Mouse (Mus musculus) limb, embryonic 11.5 days (tissue): Measurements from ENCODE around the gene Cd38. TPM values are rescaled to one million over a fixed set of nuclear protein-coding genes. Genes with fewer than 3 reads are reported as not detected.

ENCODE experiments used
- ATAC-seq: fragments of 200-750 bp; cut with Nextera tagmentation; 2 replicates; pipeline ENCODE4 v1.8.0; 2017; ENCODE audit warnings: low read depth; ENCODE audit not compliant: insufficient number of reproducible peaks, low FRiP score, low TSS enrichment
- DNase-seq: peaks from one replicate; pipeline ENCODE4 v3.0.0-alpha.2; 2015; ENCODE audit warnings: low spot score
- H3K27ac ChIP-seq: fragments of 300-500 bp; sonication (generic); replicated peaks from 2 replicates; pipeline ENCODE4 v1.5.1; 2014; ENCODE audit warnings: low read depth, mild to moderate bottlenecking, low read length
- H3K27me3 ChIP-seq: fragments of 300-500 bp; sonication (generic); 2 replicates; pipeline ENCODE4 v1.6.1; 2014; ENCODE audit warnings: mild to moderate bottlenecking, low read length, mixed read lengths; ENCODE audit not compliant: control insufficient read depth, insufficient read depth
- H3K36me3 ChIP-seq: fragments of 300-500 bp; sonication (generic); 2 replicates; pipeline ENCODE4 v1.6.1; 2014; ENCODE audit warnings: mild to moderate bottlenecking, low read length, moderate library complexity, mixed read lengths; ENCODE audit not compliant: control insufficient read depth, insufficient read depth
- H3K4me1 ChIP-seq: fragments of 300-500 bp; sonication (generic); 2 replicates; pipeline ENCODE4 v1.6.1; 2014; ENCODE audit warnings: low read length, mixed read lengths; ENCODE audit not compliant: control insufficient read depth, insufficient read depth
- H3K4me2 ChIP-seq: fragments of 300-500 bp; sonication (generic); 2 replicates; pipeline ENCODE4 v1.6.1; 2014; ENCODE audit warnings: low read depth, mild to moderate bottlenecking, moderate library complexity; ENCODE audit not compliant: severe bottlenecking
- H3K4me3 ChIP-seq: fragments of 300-500 bp; sonication (generic); 2 replicates; pipeline ENCODE4 v1.5.1; 2014; ENCODE audit warnings: low read depth, low read length
- H3K9ac ChIP-seq: fragments of 300-500 bp; sonication (generic); 2 replicates; pipeline ENCODE4 v1.6.1; 2014; ENCODE audit warnings: mild to moderate bottlenecking, low read length
- H3K9me3 ChIP-seq: fragments of 300-500 bp; sonication (generic); 2 replicates; pipeline ENCODE4 v1.6.1; 2016; ENCODE audit warnings: low read length; ENCODE audit not compliant: control insufficient read depth
- WGBS: fragments of 180-500 bp; shearing (Covaris S2); extraction: QIAGEN DNeasy Blood & Tissue Kit; methylation state at CpG from one replicate; pipeline ENCODE4 v1.1.7; 2014; 5-methylcytosine and 5-hydroxymethylcytosine counted together
- polyA plus RNA-seq: library from polyadenylated mRNA; unstranded; fragments of >200 nt; fragmentation: Nextera tagmentation; extraction: Ambion mirVana; gene quantifications from 2 replicates; pipeline ENCODE4 v1.2.1, GENCODE M21; 2014

Gene Cd38
- polyA plus RNA-seq, 1 experiment from 2014 or later = 13.8 TPM

DNA sequence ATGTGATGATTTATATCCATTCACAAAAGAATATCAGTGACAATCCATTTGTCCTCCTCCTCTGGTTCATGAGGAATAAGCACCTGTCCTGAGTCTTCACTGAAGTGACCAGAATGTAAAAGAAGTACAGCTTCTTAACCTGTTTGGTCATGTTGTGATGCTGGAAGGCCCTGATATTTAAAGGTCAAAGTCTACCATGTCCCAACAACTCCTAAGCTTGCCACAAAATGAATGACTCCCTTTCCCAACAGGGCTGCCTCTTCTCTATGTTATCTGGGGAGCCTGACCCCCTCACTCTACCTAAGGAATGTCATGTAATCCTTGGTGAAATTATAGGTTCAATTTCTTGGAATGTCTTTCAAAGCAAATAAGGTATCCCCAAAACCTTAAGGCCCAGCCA is 59.4 kb downstream of the Cd38 start:
- no peak for DNase-seq
- no peaks in the 10 kb centered on the region for H3K9me3 ChIP-seq
- H3K4me1 ChIP-seq = no peaks in the 10 kb centered on the region
- H3K36me3 ChIP-seq = no peaks in the 10 kb centered on the region
- H3K4me2 ChIP-seq = no peak overlapping the region
- no peak overlapping the region for H3K27ac ChIP-seq
- no peaks in the 10 kb centered on the region for H3K27me3 ChIP-seq
- H3K9ac ChIP-seq = no peak overlapping the region
- ATAC-seq = no peak
- H3K4me3 ChIP-seq = no peak overlapping the region

- H3K9ac ChIP-seq = no peak overlapping the region
- no peaks in the 10 kb centered on the region for H3K4me1 ChIP-seq
- no peaks in the 10 kb centered on the region for H3K27me3 ChIP-seq
- DNase-seq (no peak), ATAC-seq (no peak)
- no peak overlapping the region for H3K27ac ChIP-seq
- H3K9me3 ChIP-seq = no peaks in the 10 kb centered on the region
- H3K36me3 ChIP-seq = no peaks in the 10 kb centered on the region
- H3K4me3 ChIP-seq = no peak overlapping the region
- 52% methylated on average over 2 of the region's 2 CpGs for WGBS
- H3K4me2 ChIP-seq = no peak overlapping the region
These were observed 64.9 kb downstream of the Cd38 start for GRCm38 (mm10) chr5:43933269-43933668.

DNA sequence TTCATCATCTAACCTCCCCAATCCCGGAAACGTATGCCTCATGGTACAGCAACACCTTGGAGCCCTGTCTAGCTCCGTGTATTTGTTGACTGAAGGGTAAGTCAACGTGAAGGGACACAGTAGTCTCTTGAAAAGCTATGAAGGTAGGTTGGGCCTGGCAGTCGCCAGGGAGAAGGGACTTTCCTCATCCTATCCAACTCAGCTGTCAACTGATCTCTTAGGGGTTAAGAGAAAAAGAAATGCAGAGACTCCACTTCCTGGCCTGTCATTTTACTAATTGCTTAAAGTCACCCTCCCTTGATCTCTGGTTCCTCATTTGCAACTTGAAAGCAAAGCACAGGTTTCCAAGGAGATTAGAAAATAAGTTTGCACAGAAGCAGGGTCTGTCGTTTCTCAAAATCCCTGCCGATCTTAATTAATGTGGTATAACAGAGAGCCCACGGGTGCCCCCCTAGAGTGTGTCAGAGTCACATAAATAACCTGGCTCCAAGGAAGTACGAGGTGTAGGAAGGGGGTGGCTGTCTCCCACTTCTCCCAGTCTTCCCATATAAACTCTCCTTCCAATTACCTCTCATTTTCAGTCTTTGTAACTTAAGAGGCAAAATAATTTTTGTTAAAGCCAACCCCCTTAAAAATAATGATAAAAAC is 79.1 kb downstream of the Cd38 start:
- H3K27me3 ChIP-seq = no peaks in the 10 kb centered on the region
- 0 out of 2 replicates have a peak, but pooled peaks cover 5% of the 10 kb centered on the region for H3K4me1 ChIP-seq
- H3K27ac ChIP-seq = no peak overlapping the region
- 0 out of 2 replicates have a peak overlapping the region, but pooled peaks have one; percentile 41 for H3K4me2 ChIP-seq
- H3K9me3 ChIP-seq = no peaks in the 10 kb centered on the region
- peak; percentile 26 for DNase-seq
- no peak overlapping the region for H3K4me3 ChIP-seq
- H3K9ac ChIP-seq = no peak overlapping the region
- ATAC-seq = no peak
- 18% methylated on average over 9 of the region's 9 CpGs for WGBS
- H3K36me3 ChIP-seq = no peaks in the 10 kb centered on the region

DNA sequence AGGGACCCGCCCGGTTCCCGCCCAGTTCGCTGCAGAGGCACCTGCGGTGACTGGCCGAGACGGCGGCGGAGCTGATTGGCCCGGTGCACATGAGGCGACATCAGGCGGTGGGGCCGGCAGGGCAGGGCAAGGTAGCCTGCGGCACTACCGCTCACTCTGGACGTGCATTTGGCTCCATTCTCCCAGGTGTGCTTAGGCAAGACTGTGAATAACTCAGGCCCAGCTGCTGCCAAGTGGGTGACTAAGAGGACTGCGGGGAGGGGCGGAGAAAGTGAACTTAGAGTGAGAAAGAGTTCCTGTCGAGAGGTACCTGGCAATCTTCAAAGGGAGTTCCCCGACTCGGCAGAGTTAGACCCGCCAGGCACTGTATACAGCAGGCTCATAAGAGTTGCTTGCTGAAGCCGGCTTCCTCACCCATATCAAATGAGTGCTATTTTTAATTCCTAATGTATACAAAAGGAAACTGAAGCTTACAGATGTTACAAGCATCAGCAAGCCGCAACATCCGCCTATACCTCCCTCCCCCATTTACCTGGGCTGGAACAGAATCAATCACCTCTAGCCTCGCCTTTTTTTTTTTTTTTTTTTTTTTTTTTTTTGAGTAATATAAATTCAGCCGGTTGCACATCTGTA is 79.9 kb downstream of the Cd38 start:
- DNase-seq (peak; percentile 83), ATAC-seq (peak; percentile 92)
- WGBS = 2% methylated on average over 27 of the region's 27 CpGs
- H3K9me3 ChIP-seq = no peaks in the 10 kb centered on the region
- no peak overlapping the region for H3K9ac ChIP-seq
- 0 out of 2 replicates have a peak, but pooled peaks cover 5% of the 10 kb centered on the region for H3K4me1 ChIP-seq
- no peak overlapping the region for H3K27ac ChIP-seq
- H3K36me3 ChIP-seq = no peaks in the 10 kb centered on the region
- peak overlapping the region; percentile 41 for H3K4me2 ChIP-seq
- H3K4me3 ChIP-seq = peak overlapping the region; percentile 5; the same call in 1 of the 2 replicates
- H3K27me3 ChIP-seq = no peaks in the 10 kb centered on the region

DNA sequence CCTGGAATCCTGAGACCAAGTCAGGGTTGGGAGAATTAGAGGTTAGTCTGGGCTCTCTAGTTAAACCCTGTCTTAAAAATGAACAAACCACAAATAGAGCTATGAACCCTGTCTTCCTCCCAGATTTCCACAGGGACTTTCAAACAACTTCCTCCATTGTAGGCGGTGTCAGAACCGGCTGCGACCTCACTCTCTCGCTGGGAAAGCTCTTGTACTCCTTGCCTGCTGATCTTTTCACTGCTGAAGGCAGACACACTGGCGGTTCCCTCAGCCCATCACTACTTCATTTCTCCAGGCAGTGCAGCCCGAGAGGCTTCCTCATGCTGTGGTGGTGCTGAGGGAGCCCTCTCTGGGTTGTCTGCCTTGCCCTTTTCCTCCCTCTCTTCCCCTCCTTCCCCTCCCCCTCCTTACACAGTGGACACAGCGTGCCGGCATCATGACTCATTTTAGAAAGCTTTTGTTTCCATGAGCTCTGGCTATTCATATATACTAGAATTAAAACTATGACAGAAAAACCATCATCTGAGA is 80.5 kb downstream of the Cd38 start:
- Histone ChIP-seq H3K4me1 (0 out of 2 replicates have a peak, but pooled peaks cover 5% of the 10 kb centered on the region), H3K9ac (no peak overlapping the region), H3K27me3 (no peaks in the 10 kb centered on the region), H3K4me2 (peak overlapping the region; percentile 15; the same call in 1 of the 2 replicates), H3K36me3 (no peaks in the 10 kb centered on the region), H3K9me3 (no peaks in the 10 kb centered on the region), H3K27ac (no peak overlapping the region), H3K4me3 (no peak overlapping the region)
- DNase-seq (peak; percentile 46), ATAC-seq (0 out of 2 replicates have a peak, but pooled peaks have one; percentile 23)
- 6% methylated on average over 8 of the region's 8 CpGs for WGBS

DNA sequence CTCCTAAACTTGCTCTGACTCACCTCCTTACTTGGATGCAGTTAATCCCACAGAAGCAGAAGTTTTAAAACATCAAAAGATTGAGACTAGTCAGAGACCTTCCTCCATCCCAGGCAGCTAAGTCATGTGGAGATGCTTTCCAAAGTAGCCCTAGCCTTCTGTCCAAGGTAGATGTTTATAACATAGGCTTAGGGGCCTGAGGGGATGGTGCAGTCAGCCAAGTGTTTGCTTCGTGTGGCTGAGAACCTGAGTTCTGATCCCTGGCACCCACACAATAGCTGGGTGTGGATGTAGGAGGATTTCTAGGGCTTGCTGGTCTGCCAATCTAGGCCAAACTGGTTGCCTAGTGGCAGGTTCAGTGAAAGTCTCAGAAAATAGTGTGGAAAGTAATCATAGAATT is 84.9 kb downstream of the Cd38 start:
- H3K27me3 ChIP-seq = no peaks in the 10 kb centered on the region
- ATAC-seq (no peak), DNase-seq (no peak)
- no peaks in the 10 kb centered on the region for H3K36me3 ChIP-seq
- H3K4me2 ChIP-seq = no peak overlapping the region
- WGBS = 85% methylated on average over 1 of the region's 1 CpGs
- H3K4me1 ChIP-seq = 0 out of 2 replicates have a peak, but pooled peaks cover 3% of the 10 kb centered on the region
- H3K4me3 ChIP-seq = no peak overlapping the region
- H3K27ac ChIP-seq = no peak overlapping the region
- no peak overlapping the region for H3K9ac ChIP-seq
- H3K9me3 ChIP-seq = no peaks in the 10 kb centered on the region

- Histone ChIP-seq H3K36me3 (no peaks in the 10 kb centered on the region), H3K4me3 (no peak overlapping the region), H3K4me1 (no peaks in the 10 kb centered on the region), H3K9me3 (no peaks in the 10 kb centered on the region), H3K27ac (no peak overlapping the region), H3K4me2 (no peak overlapping the region), H3K27me3 (no peaks in the 10 kb centered on the region), H3K9ac (no peak overlapping the region)
- WGBS = 84% methylated on average over 3 of the region's 3 CpGs
- ATAC-seq (no peak), DNase-seq (no peak)
These were observed 91.6 kb downstream of the Cd38 start for GRCm38 (mm10) chr5:43959884-43960440.

GRCm38 (mm10) chr5:43961056-43961455 is 92.7 kb downstream of the Cd38 start:
- H3K36me3 ChIP-seq = no peaks in the 10 kb centered on the region
- H3K9ac ChIP-seq = no peak overlapping the region
- H3K27me3 ChIP-seq = no peaks in the 10 kb centered on the region
- H3K4me2 ChIP-seq = no peak overlapping the region
- H3K4me1 ChIP-seq = no peaks in the 10 kb centered on the region
- no peak for DNase-seq
- no peak overlapping the region for H3K4me3 ChIP-seq
- 92% methylated on average over 3 of the region's 3 CpGs for WGBS
- no peaks in the 10 kb centered on the region for H3K9me3 ChIP-seq
- ATAC-seq = no peak
- H3K27ac ChIP-seq = no peak overlapping the region
